Mouse (Mus musculus) heart, adult 11 months (tissue): Measurements from ENCODE around the gene Nsa2.
A peak's percentile ranks its signal among the peaks of the same experiment; 100 is the strongest.
"Not testable (repeated sequence)": the region's sequence is repeated elsewhere in the genome, so short reads cannot be mapped to it uniquely, and the experiment has no call there.

Experiments
- DNase-seq: peaks from one replicate; pipeline ENCODE4 v3.0.0; 2022

The Nsa2 gene

GRCm38 (mm10) chr13:97137466-97138400 is at the start of gene Nsa2, which contains the start of gene Gfm2:
Gene Nsa2, minus strand, starts transcription at chr13:97137937.
Gene Gfm2, plus strand, starts transcription at chr13:97137937.
- DNase-seq = peak; percentile 99

GRCm38 (mm10) chr13:97186346-97186745 is 48.6 kb upstream of the Nsa2 start:
- DNase-seq = peak; percentile 81

GRCm38 (mm10) chr13:97184656-97185055 is 46.9 kb upstream of the Nsa2 start:
- peak; percentile 53 for DNase-seq

GRCm38 (mm10) chr13:97184168-97184567 is 46.4 kb upstream of the Nsa2 start:
- peak; percentile 19 for DNase-seq

- peak; percentile 78 for DNase-seq
Observed at GRCm38 (mm10) chr13:97182821-97183220, 45.1 kb upstream of the Nsa2 start.

GRCm38 (mm10) chr13:97180113-97180828 is 42.5 kb upstream of the Nsa2 start:
- DNase-seq = peak; percentile 35

GRCm38 (mm10) chr13:97178943-97179342 is 41.2 kb upstream of the Nsa2 start:
- DNase-seq = peak; percentile 85

- no peak for DNase-seq
Observed at GRCm38 (mm10) chr13:97176731-97177130, 39.0 kb upstream of the Nsa2 start.

GRCm38 (mm10) chr13:97175520-97176264 is 38.0 kb upstream of the Nsa2 start:
- no peak for DNase-seq

GRCm38 (mm10) chr13:97145834-97146233 is 8.1 kb upstream of the Nsa2 start:
- DNase-seq = no peak

- no peak for DNase-seq
Observed at GRCm38 (mm10) chr13:97142321-97142720, 4.6 kb upstream of the Nsa2 start.

GRCm38 (mm10) chr13:97138404-97138931 is 731 bp upstream of the Nsa2 start:
- not testable (repeated sequence) for DNase-seq

- not testable (repeated sequence) for DNase-seq
Observed at GRCm38 (mm10) chr13:97130413-97130812, 7.3 kb downstream of the Nsa2 start.

- not testable (repeated sequence) for DNase-seq
Observed at GRCm38 (mm10) chr13:97129654-97130053, 8.1 kb downstream of the Nsa2 start.

GRCm38 (mm10) chr13:97121341-97121740 is 16.4 kb downstream of the Nsa2 start:
- no peak for DNase-seq

GRCm38 (mm10) chr13:97109046-97109445 is 28.7 kb downstream of the Nsa2 start:
- no peak for DNase-seq

GRCm38 (mm10) chr13:97107721-97108120 is 30.0 kb downstream of the Nsa2 start:
- not testable (repeated sequence) for DNase-seq

- no peak for DNase-seq
Observed at GRCm38 (mm10) chr13:97104996-97105395, 32.7 kb downstream of the Nsa2 start.

- DNase-seq = no peak
Observed at GRCm38 (mm10) chr13:97099187-97099852, 38.4 kb downstream of the Nsa2 start, which contains the start of gene Gm6169. Gene Gm6169, minus strand, starts transcription at chr13:97099237.

GRCm38 (mm10) chr13:97095726-97096125 is 42.0 kb downstream of the Nsa2 start:
- DNase-seq = no peak

- peak; percentile 22 for DNase-seq
Observed at GRCm38 (mm10) chr13:97088183-97088582, 49.6 kb downstream of the Nsa2 start.

- peak; percentile 41 for DNase-seq
Observed at GRCm38 (mm10) chr13:97087421-97087820, 50.3 kb downstream of the Nsa2 start.
